Mouse (Mus musculus) left cerebral cortex, adult 2 months (tissue): Measurements from ENCODE around the gene Slc26a8. TPM values are rescaled to one million over a fixed set of nuclear protein-coding genes. Genes with fewer than 3 reads are reported as not detected.

Source experiments
- DNase-seq, 2 experiments: peaks; one replicate each; pipeline ENCODE4 v3.0.0; 2021 to 2022; ENCODE audit warnings: low spot score in 2 of 2, mixed read lengths in 1 of 2; ENCODE audit errors: extremely low spot score in 1 of 2
- H3K27ac ChIP-seq: fragments of 200-600 bp; 2 replicates; pipeline ENCODE4 v1.8.1; 2022
- H3K4me3 ChIP-seq: fragments of 200-600 bp; 2 replicates; pipeline ENCODE4 v1.8.1; 2022
- CTCF ChIP-seq: fragments of 200-600 bp; IDR thresholded peaks from 2 replicates; pipeline ENCODE4 v1.8.1; 2022; ENCODE audit warnings: antibody characterized with exemption, mild to moderate bottlenecking, moderate library complexity
- intact Hi-C: fragments of 180-260 bp; cut with DNase I; formaldehyde crosslinking; loops from one replicate; pipeline ENCODE4 v1.15.1; 2025
- total RNA-seq, 2 experiments: library from RNA; stranded (reverse); gene quantifications; 2 replicates each; pipeline ENCODE4 v1.2.3; 2021

Gene Slc26a8
- total RNA-seq, 2 experiments from 2014 or later: 7.4 to 7.7 TPM

- TF ChIP-seq CTCF: no peak
- Histone ChIP-seq H3K27ac (no peak overlapping the region), H3K4me3 (no peak overlapping the region)
- DNase-seq: no peak
- intact Hi-C loops: no loop called here
These were observed 7.5 kb downstream of the Slc26a8 start for GRCm38 (mm10) chr17:28682311-28683084.

DNA sequence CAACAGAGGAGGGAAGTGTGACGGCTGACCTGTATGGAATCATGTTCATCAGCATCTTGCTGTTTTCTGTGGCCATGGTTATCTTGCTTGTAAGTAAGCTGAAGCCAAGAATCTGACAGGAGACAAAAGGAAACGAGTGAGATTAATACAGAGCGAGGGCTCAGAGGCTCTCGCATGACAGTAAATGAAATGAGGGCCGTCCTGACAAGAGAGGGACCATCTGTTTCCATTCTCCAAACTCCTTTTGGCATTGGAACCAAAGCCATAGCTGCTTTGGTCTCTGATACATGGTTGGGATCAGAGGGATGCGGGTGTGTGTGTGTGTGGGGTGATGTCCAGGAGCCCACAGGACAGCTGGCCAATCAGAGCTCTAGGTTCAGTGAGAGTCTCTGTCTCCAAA, 30.5 kb downstream of the Slc26a8 start:
- intact Hi-C loops: no loop called here
- no peak for TF ChIP-seq CTCF
- no peak overlapping the region for H3K27ac ChIP-seq
- no peak for DNase-seq
- H3K4me3 ChIP-seq: no peak overlapping the region

GRCm38 (mm10) chr17:28657936-28658335, 32.1 kb downstream of the Slc26a8 start:
- Histone ChIP-seq H3K27ac (no peak overlapping the region), H3K4me3 (no peak overlapping the region)
- intact Hi-C loops: no loop called here
- no peak for DNase-seq
- no peak for TF ChIP-seq CTCF

DNA sequence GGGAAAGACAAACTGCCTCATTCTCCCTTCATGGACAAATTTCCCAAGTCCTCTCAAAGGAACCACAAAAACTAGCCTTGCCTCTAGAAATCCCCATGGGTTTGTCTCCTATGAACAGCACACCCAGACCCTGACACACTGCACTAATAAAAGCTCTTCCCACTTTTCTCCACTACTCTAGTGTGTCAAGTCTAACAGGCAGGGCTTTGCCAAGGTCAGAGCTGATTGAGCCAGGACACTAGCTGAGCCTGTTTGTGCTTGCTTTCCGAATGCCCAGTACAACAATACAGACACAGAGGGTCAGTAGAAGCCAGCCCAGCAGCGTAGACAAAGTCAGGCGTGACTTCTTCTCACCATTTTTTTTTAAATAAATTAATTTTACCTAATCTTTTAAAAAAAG, 39.8 kb downstream of the Slc26a8 start:
- intact Hi-C loops: no loop called here
- no peak for TF ChIP-seq CTCF
- no peak overlapping the region for H3K4me3 ChIP-seq
- no peak overlapping the region for H3K27ac ChIP-seq
- no peak for DNase-seq

- peak; percentile 82 for TF ChIP-seq CTCF
- Histone ChIP-seq H3K4me3 (no peak overlapping the region), H3K27ac (no peak overlapping the region)
- DNase-seq: peak; percentile 59 to 67
- intact Hi-C loops: loop anchor here (1.0 kb wide), 1 partner anchor 55 kb away; no protein-coding TSS in a partner anchor
These were observed 41.2 kb downstream of the Slc26a8 start for GRCm38 (mm10) chr17:28648607-28649370.

GRCm38 (mm10) chr17:28646221-28646620, 43.8 kb downstream of the Slc26a8 start:
- intact Hi-C loops: no loop called here
- Histone ChIP-seq H3K4me3 (no peak overlapping the region), H3K27ac (no peak overlapping the region)
- TF ChIP-seq CTCF: no peak
- no peak for DNase-seq

GRCm38 (mm10) chr17:28644112-28644511, 45.9 kb downstream of the Slc26a8 start:
- intact Hi-C loops: no loop called here
- Histone ChIP-seq H3K27ac (no peak overlapping the region), H3K4me3 (no peak overlapping the region)
- DNase-seq: no peak
- TF ChIP-seq CTCF: no peak

- Histone ChIP-seq H3K4me3 (no peak overlapping the region), H3K27ac (no peak overlapping the region)
- DNase-seq: no peak
- no peak for TF ChIP-seq CTCF
- intact Hi-C loops: no loop called here
These were observed 46.3 kb downstream of the Slc26a8 start for GRCm38 (mm10) chr17:28643697-28644096.

DNA sequence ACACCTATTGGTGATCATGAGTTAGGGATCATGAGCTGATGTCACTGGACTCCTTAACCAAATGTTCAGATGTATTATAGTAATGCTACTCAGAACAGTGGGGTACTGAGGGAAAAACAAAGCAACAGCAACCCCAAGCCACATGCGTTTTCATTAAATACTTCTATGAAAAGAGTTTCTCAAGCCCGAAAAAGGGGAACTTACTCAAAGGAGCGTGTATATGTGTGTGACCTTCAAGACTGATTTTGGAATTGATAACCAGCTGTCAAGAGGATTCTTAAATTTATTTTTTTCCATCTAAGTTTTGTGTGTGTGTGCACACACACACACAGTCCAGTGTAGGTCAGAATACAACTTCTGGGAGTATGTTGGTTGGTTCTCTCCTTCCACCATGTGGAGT, 49.9 kb downstream of the Slc26a8 start:
- DNase-seq: no peak
- no peak for TF ChIP-seq CTCF
- no peak overlapping the region for H3K27ac ChIP-seq
- intact Hi-C loops: no loop called here
- no peak overlapping the region for H3K4me3 ChIP-seq

DNA sequence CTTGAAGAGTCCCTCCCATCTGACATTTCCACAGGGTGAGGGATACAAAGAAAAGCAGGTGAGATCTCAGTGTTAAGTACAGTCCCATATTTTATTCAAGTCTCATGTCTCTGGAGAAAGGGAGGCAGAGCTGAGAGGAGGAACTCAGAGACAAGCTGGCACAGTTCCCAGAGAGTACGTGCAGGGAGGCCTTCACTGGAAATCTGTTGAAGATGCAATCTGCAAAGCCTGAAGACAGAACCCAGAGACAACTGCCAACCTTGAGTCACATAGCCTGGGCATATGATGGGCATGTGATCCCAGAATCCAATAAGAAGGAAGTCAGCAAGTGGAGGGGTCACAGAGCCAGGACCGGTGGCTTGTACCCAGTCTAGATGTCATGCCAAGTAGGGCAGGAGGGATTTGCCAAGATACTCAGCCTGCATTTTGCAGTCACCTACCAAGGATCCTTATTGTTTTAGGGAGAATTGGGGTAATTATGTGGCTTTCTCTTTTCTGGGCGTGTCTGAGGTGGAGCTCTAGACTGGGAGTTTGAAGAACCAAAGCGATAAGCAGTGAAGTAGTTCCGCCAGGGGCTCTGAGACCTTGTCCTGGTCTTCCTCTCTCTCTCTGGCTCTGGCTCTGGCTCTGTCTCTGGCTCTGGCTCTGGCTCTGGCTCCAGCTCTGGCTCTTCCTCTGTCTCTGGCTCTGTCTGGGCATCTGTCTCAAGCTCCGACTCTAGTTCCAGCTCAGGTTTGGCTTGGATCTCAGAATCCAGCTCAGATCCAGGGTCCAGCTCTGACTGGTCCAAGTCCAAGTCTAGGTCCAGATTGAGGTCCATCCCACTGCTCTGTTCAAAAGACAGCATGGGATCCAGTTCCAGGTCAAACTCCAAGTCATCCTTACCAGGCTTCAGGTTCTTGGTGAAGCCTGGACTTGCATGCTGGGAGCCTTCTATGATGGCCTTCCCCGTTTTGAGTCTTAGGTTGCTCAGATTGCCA, 52.0 kb downstream of the Slc26a8 start:
- no peak overlapping the region for H3K4me3 ChIP-seq
- peak; percentile 58 to 61 for DNase-seq
- intact Hi-C loops: no loop called here
- no peak for TF ChIP-seq CTCF
- H3K27ac ChIP-seq: no peak overlapping the region

- no peak overlapping the region for H3K4me3 ChIP-seq
- no peak for DNase-seq
- intact Hi-C loops: no loop called here
- TF ChIP-seq CTCF: no peak
- H3K27ac ChIP-seq: no peak overlapping the region
These were observed 54.2 kb downstream of the Slc26a8 start for GRCm38 (mm10) chr17:28635842-28636241.

GRCm38 (mm10) chr17:28629125-28629524, 60.9 kb downstream of the Slc26a8 start:
- intact Hi-C loops: no loop called here
- Histone ChIP-seq H3K4me3 (no peak overlapping the region), H3K27ac (peak overlapping the region; percentile 86; the same call in 1 of the 2 replicates)
- TF ChIP-seq CTCF: peak; percentile 18
- no peak for DNase-seq
